ENCODE assay signal across 9 mouse cellular contexts in the genomic region with DNA sequence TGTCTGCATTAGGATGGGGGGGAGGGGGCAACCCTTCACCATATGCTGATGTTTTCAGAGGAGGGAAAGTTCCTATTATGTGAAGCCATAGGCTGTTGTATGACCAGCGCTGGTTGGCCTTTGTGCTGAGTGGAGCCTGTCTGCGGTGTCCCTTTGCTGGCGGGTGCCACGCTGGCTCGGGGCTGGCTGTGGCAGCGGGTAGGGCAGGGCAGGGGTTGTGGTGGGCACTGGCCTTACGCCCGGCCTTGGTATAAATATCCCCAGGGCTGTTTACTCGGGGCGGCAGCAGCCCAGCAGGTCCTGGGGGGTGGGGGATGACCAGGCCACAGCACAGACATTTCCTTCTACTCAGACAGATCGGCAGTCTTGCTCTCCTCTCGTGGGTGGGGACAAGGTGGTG. TPM values are rescaled to one million over a fixed set of nuclear protein-coding genes. Genes with fewer than 3 reads are reported as not detected.
A peak's percentile ranks its signal among the peaks of the same experiment; 100 is the strongest.
DNase-seq lines count a peak whose midpoint lies in the region; ATAC-seq lines count a peak whose summit lies in the region.
"Had no signal": no experiment of that assay in that cellular context is flagged by ENCODE, and none has a peak within 500 bp of the region (broad histone marks: within the 10 kb centered on the region; RNA-seq: fewer than 3 reads in every experiment).

No protein-coding gene starts in this region.

- H3K9ac ChIP-seq in intestine, embryonic 15.5 days, result peak overlapping the region; percentile 4; the same call in 1 of the 2 replicates
- peak overlapping the region; percentile 58; the same call in 1 of the 2 replicates for H3K9ac ChIP-seq in midbrain, embryonic 13.5 days (replicated peaks)
- H3K9ac ChIP-seq: liver, embryonic 14.5 days had no signal

- no peaks in the 10 kb centered on the region for H3K9me3 ChIP-seq in intestine, embryonic 15.5 days
- H3K9me3 ChIP-seq in midbrain, embryonic 13.5 days, result no peaks in the 10 kb centered on the region

- 15% methylated on average over 12 of the region's 12 CpGs for WGBS in intestine, embryonic 15.5 days
- WGBS in midbrain, embryonic 13.5 days, result 18% methylated on average over 12 of the region's 12 CpGs

- no peaks in the 10 kb centered on the region for H3K27me3 ChIP-seq in intestine, embryonic 15.5 days (replicated peaks)
- peaks cover 6% of the 10 kb centered on the region for H3K27me3 ChIP-seq in midbrain, embryonic 13.5 days

- no peak for ATAC-seq in intestine, embryonic 15.5 days
- ATAC-seq in midbrain, embryonic 13.5 days, result peak; percentile 18; the same call in 1 of the 2 replicates

- H3K4me2 ChIP-seq in intestine, embryonic 15.5 days (replicated peaks), result no peak overlapping the region
- 0 out of 2 replicates have a peak overlapping the region, but pooled peaks have one; percentile 13 for H3K4me2 ChIP-seq in midbrain, embryonic 13.5 days (replicated peaks)

- peaks cover 59% of the 10 kb centered on the region for H3K4me1 ChIP-seq in intestine, embryonic 15.5 days (replicated peaks)
- peaks cover 29% of the 10 kb centered on the region for H3K4me1 ChIP-seq in midbrain, embryonic 13.5 days (replicated peaks)

- DNase-seq in adrenal gland, adult 2 months, result peak; percentile 29
- no peak for DNase-seq in adrenal gland, adult 8-10 months
- DNase-seq in ovary, postnatal 36 days (ENCODE audit: low spot score), result peak; percentile 51
- DNase-seq in ovary, postnatal 10 days (ENCODE audit: low spot score), result no peak
- no peak for DNase-seq in yolk sac, embryonic 10.5 days (ENCODE audit: low spot score)
- DNase-seq in MN1 (ENCODE audit: low spot score), result no peak

- no peak overlapping the region for H3K27ac ChIP-seq in intestine, embryonic 15.5 days
- no peak overlapping the region for H3K27ac ChIP-seq in midbrain, embryonic 13.5 days
- H3K27ac ChIP-seq: liver, embryonic 14.5 days had no signal

- peaks cover 18% of the 10 kb centered on the region for H3K36me3 ChIP-seq in intestine, embryonic 15.5 days
- H3K36me3 ChIP-seq in midbrain, embryonic 13.5 days, result peaks cover 35% of the 10 kb centered on the region

- H3K4me3 ChIP-seq in intestine, embryonic 15.5 days (replicated peaks), result no peak overlapping the region
- H3K4me3 ChIP-seq in midbrain, embryonic 13.5 days (replicated peaks), result no peak overlapping the region

RNA-seq across cellular contexts. Expression of gene Ccdc97, which starts 8.9 kb away (rescaled TPM):
- total RNA-seq in adrenal gland, adult 2 months (2021), result 10 to 100 TPM; 47.4 to 50.9 TPM
- polyA plus RNA-seq in adrenal gland, adult 2 months (2012; rRNA removed), result 90.9 and 95.2 TPM in 2 replicates
- total RNA-seq in adrenal gland, adult 8-10 months (2022), result 10 to 100 TPM; 51.3 to 63.7 (median 56.9) TPM
- polyA plus RNA-seq in intestine, embryonic 15.5 days (2015; fragmentation: Nextera tagmentation; extraction: Ambion mirVana), result 18.5 and 19.3 TPM in 2 replicates
- 29.9 and 35.9 TPM in 2 replicates for polyA plus RNA-seq in midbrain, embryonic 13.5 days (2015; fragmentation: Nextera tagmentation; extraction: Ambion mirVana)

RNA-seq across cellular contexts. Expression of gene Tgfb1, which starts 23.2 kb away (rescaled TPM):
- 10 to 100 TPM; 30.2 to 36.6 TPM for total RNA-seq in adrenal gland, adult 2 months (2021)
- 50.8 and 57.6 TPM in 2 replicates for polyA plus RNA-seq in adrenal gland, adult 2 months (2012; rRNA removed)
- 10 to 100 TPM; 23.8 to 41.1 (median 32.4) TPM for total RNA-seq in adrenal gland, adult 8-10 months (2022)
- polyA plus RNA-seq in intestine, embryonic 15.5 days (2015; fragmentation: Nextera tagmentation; extraction: Ambion mirVana), result 2.3 and 2.5 TPM in 2 replicates
- 0.59 and 1.2 TPM in 2 replicates for polyA plus RNA-seq in midbrain, embryonic 13.5 days (2015; fragmentation: Nextera tagmentation; extraction: Ambion mirVana)

RNA-seq across cellular contexts. Expression of gene B9d2, which starts 29.4 kb away (rescaled TPM):
- 10 to 100 TPM; 12.2 to 26.4 TPM for total RNA-seq in adrenal gland, adult 2 months (2021)
- polyA plus RNA-seq in adrenal gland, adult 2 months (2012; rRNA removed), result 69.9 and 83.0 TPM in 2 replicates
- 10 to 100 TPM; 17.7 to 27.0 (median 21.4) TPM for total RNA-seq in adrenal gland, adult 8-10 months (2022)
- polyA plus RNA-seq in intestine, embryonic 15.5 days (2015; fragmentation: Nextera tagmentation; extraction: Ambion mirVana), result 22.4 and 23.7 TPM in 2 replicates
- 40.3 and 41.4 TPM in 2 replicates for polyA plus RNA-seq in midbrain, embryonic 13.5 days (2015; fragmentation: Nextera tagmentation; extraction: Ambion mirVana)

RNA-seq across cellular contexts. Expression of gene Tmem91, which starts 35.0 kb away (rescaled TPM):
- under 1 TPM in 1 of 2 experiments, not detected in 1; 0.37 TPM for total RNA-seq in adrenal gland, adult 2 months (2021)
- 0.67 and 1.1 TPM in 2 replicates for polyA plus RNA-seq in adrenal gland, adult 2 months (2012; rRNA removed)
- under 1 TPM in 1 of 4 experiments, not detected in 3; 0.77 TPM for total RNA-seq in adrenal gland, adult 8-10 months (2022)
- polyA plus RNA-seq in intestine, embryonic 15.5 days (2015; fragmentation: Nextera tagmentation; extraction: Ambion mirVana), result 1.9 and 2.4 TPM in 2 replicates
- 8.8 and 9.7 TPM in 2 replicates for polyA plus RNA-seq in midbrain, embryonic 13.5 days (2015; fragmentation: Nextera tagmentation; extraction: Ambion mirVana)

RNA-seq across cellular contexts. Expression of gene Hnrnpul1, which starts 44.6 kb away (rescaled TPM):
- 100 to 1,000 TPM; 104 to 109 TPM for total RNA-seq in adrenal gland, adult 2 months (2021)
- 33.0 and 38.7 TPM in 2 replicates for polyA plus RNA-seq in adrenal gland, adult 2 months (2012; rRNA removed)
- 100 to 1,000 TPM in 3 of 4 experiments, 10 to 100 TPM in 1; 97.0 to 132 (median 119) TPM for total RNA-seq in adrenal gland, adult 8-10 months (2022)
- 43.9 and 51.5 TPM in 2 replicates for polyA plus RNA-seq in intestine, embryonic 15.5 days (2015; fragmentation: Nextera tagmentation; extraction: Ambion mirVana)
- polyA plus RNA-seq in midbrain, embryonic 13.5 days (2015; fragmentation: Nextera tagmentation; extraction: Ambion mirVana), result 53.5 and 56.2 TPM in 2 replicates

Comparison
In these comparisons a context has a peak if more than half of its experiments do, and no peak if none do; other contexts are left out.
1. DNase-seq: peak in adrenal gland, adult 2 months (single experiment) and ovary, postnatal 36 days (single experiment); none in adrenal gland, adult 8-10 months (single experiment), ovary, postnatal 10 days (single experiment), yolk sac, embryonic 10.5 days (single experiment) and MN1 (single experiment).
2. RNA of gene Tgfb1, which starts 23.2 kb away (polyA plus RNA-seq): 50.8 to 57.6 TPM in adrenal gland, adult 2 months; 2.3 to 2.5 TPM in intestine, embryonic 15.5 days and 0.59 to 1.2 TPM in midbrain, embryonic 13.5 days; every median in the first group is over 10 times any median in the second.